Mouse (Mus musculus) stomach, postnatal 0 days (tissue): ENCODE measurements around the gene Ccdc180. TPM values are rescaled to one million over a fixed set of nuclear protein-coding genes. Genes with fewer than 3 reads are reported as not detected.

Experiments
- ATAC-seq: fragments of 200-750 bp; cut with Nextera tagmentation; 2 replicates; pipeline ENCODE4 v1.8.0; 2017; ENCODE audit not compliant: low FRiP score, low TSS enrichment
- DNase-seq: peaks from one replicate; pipeline ENCODE4 v3.0.0-alpha.2; 2016; ENCODE audit warnings: low spot score
- H3K27ac ChIP-seq: fragments of 300-500 bp; sonication (generic); replicated peaks from 2 replicates; pipeline ENCODE4 v1.5.1; 2014; ENCODE audit warnings: mild to moderate bottlenecking, control low read depth
- H3K27me3 ChIP-seq: fragments of 300-500 bp; sonication (generic); 2 replicates; pipeline ENCODE4 v1.6.1; 2014; ENCODE audit warnings: low read length; ENCODE audit not compliant: control insufficient read depth, insufficient read depth
- H3K36me3 ChIP-seq: fragments of 300-500 bp; sonication (generic); 2 replicates; pipeline ENCODE4 v1.6.1; 2014; ENCODE audit warnings: low read length, mixed read lengths; ENCODE audit not compliant: control insufficient read depth, insufficient read depth
- H3K4me1 ChIP-seq: fragments of 300-500 bp; sonication (generic); replicated peaks from 2 replicates; pipeline ENCODE4 v1.6.1; 2014; ENCODE audit warnings: antibody characterized with exemption; ENCODE audit not compliant: control insufficient read depth, insufficient read depth
- H3K4me2 ChIP-seq: fragments of 300-500 bp; sonication (generic); replicated peaks from 2 replicates; pipeline ENCODE4 v1.6.1; 2014; ENCODE audit warnings: low read depth, mild to moderate bottlenecking, control low read depth, moderate library complexity
- H3K4me3 ChIP-seq: fragments of 300-500 bp; sonication (generic); 2 replicates; pipeline ENCODE4 v1.5.1; 2014; ENCODE audit warnings: low read depth, low read length, control low read depth
- H3K9ac ChIP-seq: fragments of 300-500 bp; sonication (generic); 2 replicates; pipeline ENCODE4 v1.6.1; 2014; ENCODE audit warnings: mild to moderate bottlenecking, low read length, control low read depth, mixed read lengths
- H3K9me3 ChIP-seq: fragments of 300-500 bp; sonication (generic); 2 replicates; pipeline ENCODE4 v1.6.1; 2016; ENCODE audit warnings: low read length; ENCODE audit not compliant: control insufficient read depth
- CTCF ChIP-seq: IDR thresholded peaks from 2 replicates; pipeline ENCODE4 v1.5.1; 2016; ENCODE audit warnings: antibody characterized with exemption, low read depth, mild to moderate bottlenecking, moderate library complexity
- EP300 ChIP-seq: optimal IDR thresholded peaks from 2 replicates; pipeline ENCODE3; 2016; ENCODE audit warnings: antibody characterized with exemption
- WGBS: fragments of 180-500 bp; shearing (Covaris S2); extraction: QIAGEN DNeasy Blood & Tissue Kit; methylation state at CpG from one replicate; pipeline ENCODE4 v1.1.7; 2014; 5-methylcytosine and 5-hydroxymethylcytosine counted together
- polyA plus RNA-seq: library from polyadenylated mRNA; unstranded; fragments of >200 nt; fragmentation: Nextera tagmentation; extraction: Ambion mirVana; gene quantifications from 2 replicates; pipeline ENCODE4 v1.2.1, GENCODE M21; 2015

Ccdc180 gene
- polyA plus RNA-seq, 1 experiment from 2014 or later, result 0.24 TPM

GRCm38 (mm10) chr4:45851640-45852051 is 38.5 kb upstream of the Ccdc180 start:
- Histone ChIP-seq H3K4me2 (no peak overlapping the region), H3K36me3 (no peaks in the 10 kb centered on the region), H3K27ac (no peak overlapping the region), H3K9ac (no peak overlapping the region), H3K4me3 (no peak overlapping the region), H3K27me3 (no peaks in the 10 kb centered on the region), H3K4me1 (no peaks in the 10 kb centered on the region), H3K9me3 (no peaks in the 10 kb centered on the region)
- ATAC-seq (0 out of 2 replicates have a peak, but pooled peaks have one; percentile 40), DNase-seq (peak; percentile 23)
- WGBS, result 39% methylated on average over 3 of the region's 3 CpGs
- no peak for TF ChIP-seq CTCF
- TF ChIP-seq EP300, result no peak

- TF ChIP-seq CTCF (no peak), EP300 (no peak)
- H3K27ac ChIP-seq, result no peak overlapping the region
- no peak overlapping the region for H3K9ac ChIP-seq
- no peaks in the 10 kb centered on the region for H3K36me3 ChIP-seq
- no peaks in the 10 kb centered on the region for H3K27me3 ChIP-seq
- ATAC-seq, result no peak
- H3K4me3 ChIP-seq, result no peak overlapping the region
- H3K9me3 ChIP-seq, result no peaks in the 10 kb centered on the region
- no peak for DNase-seq
- WGBS, result 67% methylated on average over 15 of the region's 15 CpGs
- H3K4me1 ChIP-seq, result no peaks in the 10 kb centered on the region
- H3K4me2 ChIP-seq, result no peak overlapping the region
Observed at GRCm38 (mm10) chr4:45853496-45854246, 36.4 kb upstream of the Ccdc180 start.

DNA sequence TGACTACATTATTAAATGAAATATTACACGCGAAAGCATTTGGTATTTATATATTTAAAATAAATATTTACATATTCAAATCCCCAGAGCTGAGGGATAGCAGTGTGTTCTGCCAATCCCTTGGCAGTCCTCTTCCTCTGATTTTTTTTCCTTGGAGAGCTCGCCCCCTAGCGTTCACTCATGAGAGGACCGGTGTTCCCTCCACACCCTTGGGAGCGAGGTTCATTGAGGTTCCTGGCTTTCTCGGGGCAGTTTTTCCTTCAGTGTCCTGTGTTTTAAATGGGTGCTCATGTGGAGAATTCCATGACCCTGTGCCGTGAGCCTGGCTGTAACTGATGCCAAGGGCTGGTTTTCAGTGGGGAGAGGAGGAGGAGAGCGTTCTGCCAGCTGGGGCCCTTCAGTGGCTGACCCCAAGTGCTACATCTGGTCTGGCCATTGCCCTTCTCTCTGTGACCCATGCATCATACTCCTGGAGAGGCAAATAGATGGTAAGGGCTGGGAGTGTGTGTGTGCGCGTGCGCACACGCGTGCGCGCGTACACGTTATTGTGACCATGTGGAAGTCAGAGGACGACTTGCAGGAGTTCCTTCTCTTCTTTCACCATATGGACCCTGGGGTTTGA is 34.2 kb upstream of the Ccdc180 start:
- DNase-seq (peak; percentile 79), ATAC-seq (peak; percentile 77)
- Histone ChIP-seq H3K9me3 (no peaks in the 10 kb centered on the region), H3K27ac (no peak overlapping the region), H3K36me3 (no peaks in the 10 kb centered on the region), H3K4me3 (no peak overlapping the region), H3K9ac (no peak overlapping the region), H3K27me3 (no peaks in the 10 kb centered on the region), H3K4me1 (no peaks in the 10 kb centered on the region), H3K4me2 (no peak overlapping the region)
- WGBS, result 47% methylated on average over 19 of the region's 19 CpGs
- TF ChIP-seq CTCF, result peak; percentile 90
- TF ChIP-seq EP300, result no peak

DNA sequence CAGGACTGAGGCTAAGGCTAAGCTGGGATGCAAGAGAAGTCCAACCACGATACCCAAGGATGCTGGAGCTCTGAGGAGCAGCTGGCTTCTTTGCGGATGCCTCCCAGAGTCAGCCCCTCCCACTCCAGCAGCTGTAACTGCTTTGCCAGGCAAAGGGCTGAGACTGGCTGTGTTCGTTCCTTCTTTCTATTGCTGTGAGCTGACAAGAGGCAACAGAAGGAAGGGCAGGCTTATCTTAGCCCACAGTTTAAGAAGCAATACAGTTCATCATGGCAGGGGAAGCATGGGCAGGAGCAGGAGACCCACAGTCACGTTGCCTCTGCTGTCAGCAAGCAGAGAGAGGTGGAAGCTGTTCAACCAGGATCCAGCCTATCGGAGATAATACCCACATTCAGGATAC is 28.9 kb upstream of the Ccdc180 start:
- Histone ChIP-seq H3K4me2 (no peak overlapping the region), H3K36me3 (no peaks in the 10 kb centered on the region), H3K4me3 (no peak overlapping the region), H3K4me1 (no peaks in the 10 kb centered on the region), H3K27me3 (no peaks in the 10 kb centered on the region), H3K27ac (no peak overlapping the region), H3K9me3 (no peaks in the 10 kb centered on the region), H3K9ac (no peak overlapping the region)
- no peak for TF ChIP-seq EP300
- no peak for TF ChIP-seq CTCF
- 50% methylated on average over 5 of the region's 5 CpGs for WGBS
- no peak for DNase-seq
- ATAC-seq, result no peak

- DNase-seq (no peak), ATAC-seq (no peak)
- H3K9me3 ChIP-seq, result no peaks in the 10 kb centered on the region
- 0 out of 2 replicates have a peak, but pooled peaks cover 3% of the 10 kb centered on the region for H3K4me1 ChIP-seq
- WGBS, result 91% methylated on average over 8 of the region's 8 CpGs
- no peaks in the 10 kb centered on the region for H3K27me3 ChIP-seq
- H3K27ac ChIP-seq, result no peak overlapping the region
- no peaks in the 10 kb centered on the region for H3K36me3 ChIP-seq
- H3K9ac ChIP-seq, result no peak overlapping the region
- H3K4me3 ChIP-seq, result no peak overlapping the region
- no peak for TF ChIP-seq CTCF
- no peak for TF ChIP-seq EP300
- no peak overlapping the region for H3K4me2 ChIP-seq
Observed at GRCm38 (mm10) chr4:45867416-45867815, 22.7 kb upstream of the Ccdc180 start.

GRCm38 (mm10) chr4:45869021-45869815 is 20.9 kb upstream of the Ccdc180 start:
- Histone ChIP-seq H3K36me3 (no peaks in the 10 kb centered on the region), H3K4me3 (no peak overlapping the region), H3K4me1 (0 out of 2 replicates have a peak, but pooled peaks cover 3% of the 10 kb centered on the region), H3K9ac (peak overlapping the region; percentile 13; the same call in 1 of the 2 replicates), H3K27me3 (no peaks in the 10 kb centered on the region), H3K9me3 (no peaks in the 10 kb centered on the region), H3K4me2 (peak overlapping the region; percentile 4; the same call in 1 of the 2 replicates), H3K27ac (no peak overlapping the region)
- TF ChIP-seq EP300 (no peak), CTCF (no peak)
- no peak for DNase-seq
- 36% methylated on average over 24 of the region's 24 CpGs for WGBS
- no peak for ATAC-seq
